Mouse (Mus musculus) erythroblast, adult 5-6 weeks (primary cell): ENCODE measurements around the gene Alpl. TPM values are rescaled to one million over a fixed set of nuclear protein-coding genes. Genes with fewer than 3 reads are reported as not detected.

Source experiments
- ATAC-seq: replicated peaks from 2 replicates; pipeline ENCODE4 v1.8.0; 2016; ENCODE audit warnings: moderate number of reproducible peaks, mild to moderate bottlenecking, moderate TSS enrichment, inconsistent platforms; ENCODE audit not compliant: poor library complexity, low FRiP score, severe bottlenecking
- total RNA-seq, 2 experiments: library from RNA; stranded (forward) in 1 of 2; stranded (reverse) in 1 of 2; fragments of 150-400 nt in 1 of 2; fragments of 200-764, 138-1000 nt in 1 of 2; gene quantifications; 2 replicates each; pipeline versions ENCODE4 v1.2.3 to v1.2.4; 2015 to 2017; ENCODE audit warnings: low replicate concordance in 2 of 2

Alpl gene
- total RNA-seq, 2 experiments from 2014 or later = 0.85 TPM; not detected in 1

GRCm38 (mm10) chr4:137724212-137724611, 72.0 kb downstream of the Alpl start:
- no peak for ATAC-seq

GRCm38 (mm10) chr4:137723527-137723926, 72.7 kb downstream of the Alpl start:
- no peak for ATAC-seq

GRCm38 (mm10) chr4:137722692-137723427, 73.3 kb downstream of the Alpl start:
- ATAC-seq = peak; percentile 62

GRCm38 (mm10) chr4:137722230-137722629, 74.0 kb downstream of the Alpl start:
- no peak for ATAC-seq

GRCm38 (mm10) chr4:137721563-137721962, 74.6 kb downstream of the Alpl start:
- no peak for ATAC-seq

GRCm38 (mm10) chr4:137719378-137720077, 76.7 kb downstream of the Alpl start:
- no peak for ATAC-seq

- no peak for ATAC-seq
These were observed 78.5 kb downstream of the Alpl start for GRCm38 (mm10) chr4:137717671-137718070.

GRCm38 (mm10) chr4:137717005-137717404, 79.2 kb downstream of the Alpl start:
- no peak for ATAC-seq

- ATAC-seq = no peak
These were observed 82.1 kb downstream of the Alpl start for GRCm38 (mm10) chr4:137714020-137714624.

- ATAC-seq = no peak
These were observed 83.2 kb downstream of the Alpl start for GRCm38 (mm10) chr4:137712963-137713362.

- no peak for ATAC-seq
These were observed 88.8 kb downstream of the Alpl start for GRCm38 (mm10) chr4:137707216-137707990.

GRCm38 (mm10) chr4:137706510-137706909, 89.7 kb downstream of the Alpl start:
- ATAC-seq = no peak

- no peak for ATAC-seq
These were observed 90.8 kb downstream of the Alpl start for GRCm38 (mm10) chr4:137705379-137705778.

GRCm38 (mm10) chr4:137704561-137704960, 91.6 kb downstream of the Alpl start:
- ATAC-seq = no peak

- ATAC-seq = no peak
These were observed 93.1 kb downstream of the Alpl start for GRCm38 (mm10) chr4:137703077-137703476.

- ATAC-seq = no peak
These were observed 95.2 kb downstream of the Alpl start for GRCm38 (mm10) chr4:137700960-137701359.

- no peak for ATAC-seq
These were observed 96.6 kb downstream of the Alpl start for GRCm38 (mm10) chr4:137699264-137700211.

GRCm38 (mm10) chr4:137698076-137698985, 97.9 kb downstream of the Alpl start:
- no peak for ATAC-seq
